Mouse (Mus musculus): Measurements from ENCODE around the gene Stra8. TPM values are rescaled to one million over a fixed set of nuclear protein-coding genes. Genes with fewer than 3 reads are reported as not detected.

Gene Stra8
- total RNA-seq, 2 experiments from 2014 or later, result not detected

- DNase-seq, result no peak
- intact Hi-C loops (cut with DNase I), result no loop called here
Measured at GRCm38 (mm10) chr6:34938280-34938928, 18.4 kb downstream of the Stra8 start.

- no peak for DNase-seq
- intact Hi-C loops (cut with DNase I), result no loop called here
Measured at GRCm38 (mm10) chr6:34938929-34939325, 19.0 kb downstream of the Stra8 start.

- DNase-seq, result no peak
- intact Hi-C loops (cut with DNase I), result no loop called here
Measured at GRCm38 (mm10) chr6:34939451-34939850, 19.5 kb downstream of the Stra8 start.

- intact Hi-C loops (cut with DNase I), result no loop called here
- no peak for DNase-seq
Measured at GRCm38 (mm10) chr6:34941496-34941895, 21.5 kb downstream of the Stra8 start.

GRCm38 (mm10) chr6:34942446-34942845 lies 22.5 kb downstream of the Stra8 start:
- no peak for DNase-seq
- intact Hi-C loops (cut with DNase I), result no loop called here

DNA sequence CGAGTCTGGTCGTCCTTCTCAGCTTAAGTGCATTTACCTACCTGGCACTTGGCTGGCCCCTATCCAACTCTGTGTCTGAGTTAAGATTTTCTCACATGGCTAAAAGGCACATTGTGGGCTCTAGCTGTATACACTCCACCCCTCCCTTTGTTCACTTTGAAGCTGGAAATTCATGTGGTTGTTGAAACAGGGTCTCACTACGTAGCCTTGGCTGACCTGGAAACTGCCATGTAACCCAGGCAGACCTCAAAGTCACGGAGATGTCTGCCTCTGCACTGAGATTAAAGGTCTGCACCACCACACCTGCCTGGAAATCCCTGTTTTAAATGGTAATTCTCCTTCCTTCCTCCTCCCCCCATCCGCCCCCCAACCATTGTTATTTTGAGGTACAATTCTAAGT lies 23.5 kb downstream of the Stra8 start:
- intact Hi-C loops (cut with DNase I), result no loop called here
- DNase-seq, result no peak

- DNase-seq, result no peak
- intact Hi-C loops (cut with DNase I), result no loop called here
Measured at GRCm38 (mm10) chr6:34946486-34947079, 26.6 kb downstream of the Stra8 start.

- intact Hi-C loops (cut with DNase I), result no loop called here
Measured at GRCm38 (mm10) chr6:34948461-34948860, 28.5 kb downstream of the Stra8 start.

GRCm38 (mm10) chr6:34951518-34951917 lies 31.6 kb downstream of the Stra8 start:
- intact Hi-C loops (cut with DNase I), result no loop called here
- DNase-seq, result no peak

More at GRCm38 (mm10) chr6:34948461-34948860, 28.5 kb downstream of the Stra8 start:
- no peak for DNase-seq

- DNase-seq, result no peak
- intact Hi-C loops (cut with DNase I), result no loop called here
Measured at GRCm38 (mm10) chr6:34951956-34952667, 32.1 kb downstream of the Stra8 start.

DNA sequence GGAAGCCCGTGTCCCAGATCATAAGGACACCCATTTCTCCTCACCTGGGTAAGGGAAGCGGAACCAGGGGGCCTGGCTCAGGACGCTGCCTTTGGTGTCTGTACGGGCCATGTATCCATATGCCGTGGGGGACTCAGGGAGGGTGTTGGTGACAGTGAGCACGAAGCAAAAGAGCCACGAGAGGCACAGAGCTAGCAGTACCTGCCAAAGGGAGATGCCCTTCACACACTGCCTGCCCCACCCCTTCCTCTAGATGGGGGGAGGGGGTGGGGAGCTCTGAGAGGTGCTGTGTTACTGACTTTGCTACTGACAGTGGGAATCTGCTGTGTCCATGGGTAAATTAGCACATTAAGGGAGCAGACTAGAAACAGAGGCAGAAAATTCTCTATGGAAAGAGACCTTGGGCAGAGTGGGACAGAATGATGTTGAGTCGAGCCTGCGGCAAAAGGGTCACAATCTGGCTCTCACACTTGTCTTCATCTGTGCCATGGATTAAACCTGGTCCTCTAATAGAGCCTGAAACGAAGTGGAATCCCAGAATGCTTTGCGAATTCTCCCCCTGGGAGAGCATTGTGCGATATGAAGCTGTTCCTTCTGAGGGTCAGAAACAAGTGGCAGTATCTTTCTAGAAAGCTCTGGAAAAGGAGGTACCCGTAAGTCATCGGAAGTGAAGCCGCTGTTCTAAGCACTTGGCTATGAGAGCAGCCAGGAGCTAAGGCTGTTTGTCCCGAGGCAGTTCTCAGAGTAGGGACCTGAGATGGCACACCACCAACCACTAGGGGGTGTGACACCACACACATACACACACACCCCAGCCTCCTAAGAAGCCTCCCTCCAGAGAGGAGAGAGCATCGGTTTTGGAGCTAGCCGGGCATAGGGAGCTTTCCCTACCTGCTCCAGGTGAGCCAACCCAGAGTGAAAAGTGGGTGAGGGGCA lies 35.2 kb downstream of the Stra8 start:
- intact Hi-C loops (cut with DNase I), result no loop called here
- DNase-seq, result peak in 1 of 2 experiments; percentile 21

DNA sequence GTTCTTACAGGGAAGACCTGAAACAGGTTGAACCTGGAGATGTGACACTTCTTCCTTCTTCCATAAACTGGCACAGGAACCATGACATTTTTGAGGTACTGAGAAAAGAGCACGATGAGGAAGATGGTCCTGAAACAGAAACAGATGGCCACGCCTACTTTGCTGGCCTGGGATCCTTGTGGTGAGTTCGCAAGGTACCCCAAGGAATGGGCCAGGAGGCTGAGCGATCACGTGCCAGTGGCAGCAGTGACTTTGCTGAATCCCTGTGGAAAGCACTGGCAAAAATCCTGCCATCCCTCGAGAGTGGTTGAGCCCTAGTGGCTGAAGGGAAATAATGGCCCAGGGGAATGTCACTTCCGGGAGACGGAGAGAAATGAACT lies 35.9 kb downstream of the Stra8 start:
- intact Hi-C loops (cut with DNase I), result no loop called here
- DNase-seq, result no peak

DNA sequence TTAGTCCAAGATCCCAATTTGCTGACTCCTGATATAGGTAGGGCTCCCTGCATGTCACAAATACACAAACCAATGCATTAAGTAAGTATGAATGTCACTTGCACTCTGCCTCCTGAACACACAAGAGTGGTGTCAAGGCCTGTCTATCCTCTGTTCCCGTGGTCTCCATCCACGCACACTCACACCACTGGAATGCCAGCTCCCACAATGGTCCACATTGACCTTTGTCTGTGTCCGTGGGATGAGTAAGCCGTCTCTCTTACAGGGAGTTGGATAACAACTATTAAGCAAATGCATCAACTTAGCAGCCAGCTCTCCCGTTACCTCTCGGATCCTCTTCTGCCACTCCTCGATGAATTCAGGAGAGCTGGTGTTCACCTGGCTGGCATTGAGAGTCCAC lies 39.2 kb downstream of the Stra8 start:
- intact Hi-C loops (cut with DNase I), result no loop called here

DNA sequence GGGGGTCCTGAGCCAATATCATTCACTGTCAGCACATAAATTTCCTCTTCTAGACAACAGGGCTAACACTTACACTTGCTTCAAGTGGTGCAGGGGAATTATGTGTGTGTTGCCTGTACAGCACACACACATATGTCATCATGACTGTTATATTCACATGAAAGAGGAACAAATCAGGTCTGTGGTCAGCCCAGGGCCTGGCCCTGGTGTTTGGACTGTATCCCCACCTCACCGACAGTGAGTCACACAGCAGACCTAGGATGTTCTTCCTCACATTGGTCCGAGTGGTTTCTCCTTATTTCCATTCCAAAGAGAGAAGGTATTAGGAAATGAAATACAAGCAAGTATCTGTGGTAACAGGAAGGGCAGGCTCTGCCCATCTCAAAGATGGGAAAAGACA lies 44.6 kb downstream of the Stra8 start:
- intact Hi-C loops (cut with DNase I), result no loop called here

More for the DNA sequence above, 39.2 kb downstream of the Stra8 start:
- no peak for DNase-seq

DNA sequence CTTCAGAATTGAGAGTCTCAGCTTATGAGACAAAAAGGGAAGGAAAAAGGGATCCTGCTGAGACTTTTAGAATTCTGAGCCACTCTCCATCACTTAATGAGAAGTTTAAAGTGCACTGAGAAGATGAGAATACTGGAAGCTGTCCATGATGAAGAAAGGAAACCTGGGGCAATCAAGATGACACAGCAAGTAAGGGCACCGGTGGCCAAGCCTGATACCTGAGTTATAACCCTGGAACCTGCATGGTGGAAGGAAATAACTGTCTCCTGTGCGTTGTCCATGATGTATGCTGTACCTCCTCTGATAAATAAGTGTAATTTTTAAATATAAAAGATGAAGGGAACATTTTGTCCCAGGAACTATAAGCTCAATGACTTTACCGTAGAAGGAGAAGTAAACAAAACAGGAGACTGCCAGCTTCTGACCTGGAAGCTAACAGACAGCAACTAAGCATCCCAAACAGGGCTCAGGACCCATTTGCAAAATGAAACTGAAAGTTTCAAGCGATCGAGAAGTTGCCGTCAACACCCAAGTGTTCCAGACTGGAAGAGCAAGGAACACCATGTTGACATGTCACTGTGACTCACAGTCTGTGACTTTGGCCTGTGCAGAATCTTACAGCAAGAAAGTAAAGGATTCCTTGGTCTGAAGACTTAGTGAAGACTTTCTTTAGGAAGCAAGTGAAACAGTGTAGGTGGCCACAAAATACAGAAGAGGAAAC lies 46.0 kb downstream of the Stra8 start:
- DNase-seq, result no peak
- intact Hi-C loops (cut with DNase I), result no loop called here

More for the DNA sequence above, 44.6 kb downstream of the Stra8 start:
- DNase-seq, result no peak

DNA sequence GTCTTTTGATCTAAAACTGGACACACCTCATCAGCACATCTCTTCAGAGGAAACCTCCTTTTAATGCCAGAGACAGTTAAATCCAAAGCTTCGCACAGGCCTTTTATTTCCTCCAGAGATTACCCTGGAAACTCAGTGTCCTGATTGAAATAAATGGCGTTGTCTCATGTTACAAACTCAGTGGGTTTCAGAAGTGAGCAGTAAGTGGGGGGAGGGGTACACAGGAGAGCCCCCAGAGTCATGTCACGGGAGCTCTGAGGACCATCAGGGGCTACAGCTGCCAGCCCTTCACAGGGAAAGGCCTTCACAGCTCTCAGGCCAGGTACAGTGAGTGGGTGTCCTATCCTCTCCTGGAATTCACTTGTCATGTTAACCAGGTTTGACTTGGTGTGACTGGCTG lies 51.2 kb downstream of the Stra8 start:
- intact Hi-C loops (cut with DNase I), result no loop called here

GRCm38 (mm10) chr6:34979291-34979690 lies 59.3 kb downstream of the Stra8 start:
- no peak for DNase-seq
- intact Hi-C loops (cut with DNase I), result no loop called here

More for the DNA sequence above, 51.2 kb downstream of the Stra8 start:
- DNase-seq, result no peak

- intact Hi-C loops (cut with DNase I), result no loop called here
- DNase-seq, result no peak
Measured at GRCm38 (mm10) chr6:34980661-34981060, 60.7 kb downstream of the Stra8 start.

DNA sequence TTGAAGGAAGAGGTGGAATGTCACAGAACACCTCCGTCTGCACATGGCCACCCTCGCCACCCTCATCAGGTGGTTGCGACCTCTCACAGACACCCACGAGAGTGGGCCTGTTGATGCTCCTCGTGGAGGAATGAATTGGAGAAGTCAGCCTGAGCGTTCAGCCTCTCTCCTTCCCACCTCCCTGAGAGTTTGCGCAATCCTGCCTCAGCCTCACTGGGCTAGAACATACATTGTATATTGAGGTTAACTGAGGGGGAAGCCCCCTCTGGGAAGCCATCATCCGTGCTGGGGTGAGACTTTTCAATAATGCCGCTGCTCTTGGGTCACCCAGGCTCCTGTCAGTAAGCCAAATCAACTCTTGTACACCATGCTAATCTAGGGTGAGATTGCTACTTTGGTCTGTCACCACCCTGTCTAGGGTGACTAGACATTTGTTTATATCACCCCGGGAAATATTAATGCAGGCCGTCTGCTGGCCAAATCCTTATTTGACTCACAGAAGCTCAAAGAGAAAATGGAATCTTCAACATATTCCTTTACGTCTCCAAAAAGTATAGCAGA lies 67.2 kb downstream of the Stra8 start:
- DNase-seq, result no peak
- intact Hi-C loops (cut with DNase I), result no loop called here

All from heart, postnatal 10 days (tissue).